Mouse (Mus musculus) lung, postnatal 0 days (tissue): Measurements from ENCODE around the gene Bhlhe23.

Source experiments
- CTCF ChIP-seq: IDR thresholded peaks from 2 replicates; pipeline ENCODE4 v1.5.1; 2016; ENCODE audit warnings: antibody characterized with exemption, mild to moderate bottlenecking
- EP300 ChIP-seq: IDR thresholded peaks from 2 replicates; pipeline ENCODE4 v1.6.1; 2016; ENCODE audit warnings: antibody characterized with exemption, mild to moderate bottlenecking, control low read depth

DNA sequence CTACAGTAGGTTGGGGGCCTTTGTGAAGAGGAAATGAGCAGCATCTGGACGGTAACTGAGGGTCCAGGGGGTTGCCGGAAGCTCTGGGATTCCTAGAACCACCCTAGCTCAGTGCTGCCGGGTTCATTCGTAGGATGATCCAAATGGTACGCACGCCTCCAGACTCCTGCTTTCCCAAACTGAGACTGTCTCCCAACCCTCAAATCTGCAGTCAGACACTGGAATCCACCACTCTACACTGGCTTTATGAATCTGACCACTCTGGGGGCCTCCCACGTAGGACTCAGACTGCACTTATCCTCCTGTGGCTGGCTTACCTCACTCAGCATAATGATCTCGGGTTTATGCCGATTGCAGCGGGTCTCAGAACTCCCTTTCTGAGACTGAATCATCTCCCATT lies 32.8 kb upstream of the Bhlhe23 start:
- no peak for TF ChIP-seq EP300
- TF ChIP-seq CTCF, result no peak
